Mouse (Mus musculus) bone marrow, adult 2 months (tissue): Measurements from ENCODE around the gene Prkaa2.

Experiments used
- CTCF ChIP-seq: fragments of 200-500 bp; IDR thresholded peaks from 2 replicates; pipeline ENCODE4 v1.5.1; 2011; ENCODE audit warnings: low read length, control low read depth; ENCODE audit not compliant: control insufficient read depth, insufficient read depth
- POLR2A ChIP-seq: fragments of 200-500 bp; IDR thresholded peaks from 2 replicates; pipeline ENCODE4 v1.6.1; 2011; ENCODE audit warnings: low read depth, mild to moderate bottlenecking, control low read depth, low read length, borderline replicate concordance; ENCODE audit not compliant: control insufficient read depth

- TF ChIP-seq CTCF, result no peak
- no peak for TF ChIP-seq POLR2A
Measured at GRCm38 (mm10) chr4:105071761-105072427, 37.8 kb downstream of the Prkaa2 start.
